ENCODE assay signal across 9 mouse cellular contexts in genomic region chr15:98026967-98027904, GRCm38 (mm10). TPM values are rescaled to one million over a fixed set of nuclear protein-coding genes. Genes with fewer than 3 reads are reported as not detected.
DNase-seq lines count a peak whose midpoint lies in the region; ATAC-seq lines count a peak whose summit lies in the region.
"Had no signal": no experiment of that assay in that cellular context is flagged by ENCODE, and none has a peak within 500 bp of the region (broad histone marks: within the 10 kb centered on the region; RNA-seq: fewer than 3 reads in every experiment).

No protein-coding gene starts in this region.

- no peak for DNase-seq in heart, embryonic 10.5 days (ENCODE audit: low spot score)
- DNase-seq in heart, postnatal 25 days (ENCODE audit: low spot score) = no peak
- peak; percentile 31 for DNase-seq in NIH3T3 (ENCODE audit: low read depth)
- no peak for DNase-seq in left cerebral cortex, postnatal 14 days (ENCODE audit: low spot score in 2 of 2)
- no peak for DNase-seq in adrenal gland, postnatal 14 days
- DNase-seq in urinary bladder, postnatal 36 days (ENCODE audit: low spot score in 2 of 2) = no peak
- DNase-seq: liver had no signal

- H3K27me3 ChIP-seq in heart, embryonic 10.5 days (ENCODE audit: insufficient read depth, poor library complexity, severe bottlenecking) = 0 out of 2 replicates have a peak, but pooled peaks cover 3% of the 10 kb centered on the region
- no peaks in the 10 kb centered on the region for H3K27me3 ChIP-seq in forebrain, embryonic 16.5 days (replicated peaks; ENCODE audit: control insufficient read depth, insufficient read depth, low read length)
- no peaks in the 10 kb centered on the region for H3K27me3 ChIP-seq in limb, embryonic 15.5 days

- H3K4me2 ChIP-seq in forebrain, embryonic 16.5 days (ENCODE audit: low read length) = no peak overlapping the region
- H3K4me2 ChIP-seq in limb, embryonic 15.5 days = no peak overlapping the region

- peaks cover 56% of the 10 kb centered on the region for H3K4me1 ChIP-seq in heart, embryonic 10.5 days
- H3K4me1 ChIP-seq in forebrain, embryonic 16.5 days (replicated peaks; ENCODE audit: control insufficient read depth, insufficient read depth, low read length) = peaks cover 16% of the 10 kb centered on the region
- H3K4me1 ChIP-seq in limb, embryonic 15.5 days = peaks cover 40% of the 10 kb centered on the region

- 26% methylated on average over 12 of the region's 12 CpGs for WGBS in heart, embryonic 10.5 days
- 21% methylated on average over 12 of the region's 12 CpGs for WGBS in forebrain, embryonic 16.5 days
- 31% methylated on average over 12 of the region's 12 CpGs for WGBS in limb, embryonic 15.5 days

- H3K36me3 ChIP-seq in heart, embryonic 10.5 days = no peaks in the 10 kb centered on the region
- H3K36me3 ChIP-seq in forebrain, embryonic 16.5 days (ENCODE audit: control insufficient read depth, insufficient read depth) = no peaks in the 10 kb centered on the region
- H3K36me3 ChIP-seq in limb, embryonic 15.5 days = no peaks in the 10 kb centered on the region

- peak overlapping the region; percentile 15; the same call in 1 of the 2 replicates for H3K9ac ChIP-seq in forebrain, embryonic 16.5 days (replicated peaks; ENCODE audit: low read depth, low read length)
- no peak overlapping the region for H3K9ac ChIP-seq in limb, embryonic 15.5 days

- no peaks in the 10 kb centered on the region for H3K9me3 ChIP-seq in heart, embryonic 10.5 days
- H3K9me3 ChIP-seq in forebrain, embryonic 16.5 days (ENCODE audit: control insufficient read depth, low read length) = no peaks in the 10 kb centered on the region
- H3K9me3 ChIP-seq in limb, embryonic 15.5 days = no peaks in the 10 kb centered on the region

- peak overlapping the region; percentile 12; the same call in 1 of the 2 replicates for H3K4me3 ChIP-seq in heart, embryonic 10.5 days
- H3K4me3 ChIP-seq in forebrain, embryonic 16.5 days (replicated peaks; ENCODE audit: low read length) = no peak overlapping the region
- no peak overlapping the region for H3K4me3 ChIP-seq in limb, embryonic 15.5 days

- intact Hi-C loops in heart, postnatal 25 days (cut with DNase I) = no loop called here
- intact Hi-C loops in left cerebral cortex, postnatal 14 days (cut with DNase I) = no loop called here

- no peak for ATAC-seq in forebrain, embryonic 16.5 days
- ATAC-seq in limb, embryonic 15.5 days (ENCODE audit: insufficient number of reproducible peaks, low FRiP score, low TSS enrichment, low read depth) = peak; percentile 71

- H3K27ac ChIP-seq in heart, embryonic 10.5 days = peak overlapping the region; percentile 89
- H3K27ac ChIP-seq in forebrain, embryonic 16.5 days (ENCODE audit: low read length) = no peak overlapping the region
- H3K27ac ChIP-seq in limb, embryonic 15.5 days = peak overlapping the region; percentile 84

RNA-seq across cellular contexts. Expression of gene Col2a1, which starts 22.7 kb away (rescaled TPM):
- polyA plus RNA-seq in heart, embryonic 10.5 days (2016; fragmentation: Nextera tagmentation; extraction: Ambion mirVana) = 131 and 160 TPM in 2 replicates
- total RNA-seq in heart, postnatal 25 days (2021) = under 1 TPM; 0.36 to 0.52 TPM
- 16.6 and 35.1 TPM in 2 replicates for polyA plus RNA-seq in forebrain, embryonic 16.5 days (2015; fragmentation: Nextera tagmentation; extraction: Ambion mirVana)
- polyA plus RNA-seq in limb, embryonic 15.5 days (2015; fragmentation: Nextera tagmentation; extraction: Ambion mirVana) = 807 and 885 TPM in 2 replicates
- under 1 TPM; 0.57 to 0.97 TPM for total RNA-seq in left cerebral cortex, postnatal 14 days (2021)
- 0.23 TPM in 1 of 2 replicates, not detected in the other for total RNA-seq in adrenal gland, postnatal 14 days (2021)
